Mouse (Mus musculus): ENCODE data around the gene Gm5935.
"Not testable (repeated sequence)": the region's sequence is repeated elsewhere in the genome, so short reads cannot be mapped to it uniquely, and the experiment has no call there.

The Gm5935 gene

DNA sequence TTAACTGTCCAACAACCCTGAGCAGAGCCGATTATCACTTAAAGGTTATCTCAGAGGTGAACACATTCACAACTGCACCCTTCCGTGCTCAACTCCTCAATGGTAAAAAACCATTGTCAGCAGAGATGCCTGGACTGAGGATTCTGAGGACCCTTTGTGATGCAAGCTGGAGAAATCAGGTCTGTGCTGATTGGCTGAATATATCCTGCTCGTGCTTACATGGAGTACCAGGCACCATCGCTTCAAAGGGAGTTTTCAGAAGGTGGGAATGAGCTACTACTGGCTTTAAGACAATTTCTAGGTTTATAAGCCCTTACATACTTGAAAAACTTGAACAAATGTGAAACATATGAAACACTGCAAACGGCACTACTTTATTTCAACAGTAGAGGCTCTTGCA, at the start of gene Gm5935:
Gene Gm5935, minus strand, starts transcription at position 101 of the 400 bp plus-strand sequence.
- not testable (repeated sequence) for DNase-seq (ENCODE audit: low read depth, low spot score)
